Mouse (Mus musculus) limb, embryonic 13.5 days (tissue): ENCODE measurements around the gene Sufu. TPM values are rescaled to one million over a fixed set of nuclear protein-coding genes. Genes with fewer than 3 reads are reported as not detected.
A peak's percentile ranks its signal among the peaks of the same experiment; 100 is the strongest.

ENCODE experiments used
- ATAC-seq: fragments of 200-750 bp; cut with Nextera tagmentation; 2 replicates; pipeline ENCODE4 v1.8.0; 2017; ENCODE audit warnings: low read depth, moderate number of reproducible peaks, moderate TSS enrichment; ENCODE audit not compliant: low FRiP score
- H3K27ac ChIP-seq: fragments of 300-500 bp; sonication (generic); 2 replicates; pipeline ENCODE4 v1.5.1; 2015; ENCODE audit warnings: inconsistent platforms, mild to moderate bottlenecking, moderate library complexity
- H3K27me3 ChIP-seq: fragments of 300-500 bp; sonication (generic); 2 replicates; pipeline ENCODE4 v1.6.1; 2015; ENCODE audit warnings: mild to moderate bottlenecking, inconsistent platforms
- H3K36me3 ChIP-seq: fragments of 300-500 bp; sonication (generic); 2 replicates; pipeline ENCODE4 v1.6.1; 2015; ENCODE audit warnings: inconsistent platforms, mild to moderate bottlenecking, moderate library complexity
- H3K4me1 ChIP-seq: fragments of 300-500 bp; sonication (generic); 2 replicates; pipeline ENCODE4 v1.6.1; 2015; ENCODE audit warnings: inconsistent platforms
- H3K4me2 ChIP-seq: fragments of 300-500 bp; sonication (generic); replicated peaks from 2 replicates; pipeline ENCODE4 v1.6.1; 2015; ENCODE audit warnings: inconsistent platforms, mild to moderate bottlenecking, moderate library complexity
- H3K4me3 ChIP-seq: fragments of 300-500 bp; sonication (generic); 2 replicates; pipeline ENCODE4 v1.5.1; 2015; ENCODE audit warnings: moderate library complexity, mild to moderate bottlenecking, inconsistent platforms
- H3K9ac ChIP-seq: fragments of 300-500 bp; sonication (generic); 2 replicates; pipeline ENCODE4 v1.6.1; 2015; ENCODE audit warnings: mild to moderate bottlenecking, inconsistent platforms
- H3K9me3 ChIP-seq: fragments of 300-500 bp; sonication (generic); 2 replicates; pipeline ENCODE4 v1.6.1; 2016; ENCODE audit warnings: inconsistent platforms
- WGBS: fragments of 180-500 bp; shearing (Covaris S2); methylation state at CpG from one replicate; pipeline ENCODE4 v1.1.7; 2015; 5-methylcytosine and 5-hydroxymethylcytosine counted together
- polyA plus RNA-seq: library from polyadenylated mRNA; unstranded; fragments of >200 nt; fragmentation: Nextera tagmentation; extraction: Ambion mirVana; gene quantifications from 2 replicates; pipeline ENCODE4 v1.2.1, GENCODE M21; 2015

Gene Sufu
- polyA plus RNA-seq, 1 experiment from 2014 or later = 38.8 TPM

GRCm38 (mm10) chr19:46478242-46478641 lies 81.5 kb downstream of the Sufu start:
- 91% methylated on average over 4 of the region's 4 CpGs for WGBS
- H3K36me3 ChIP-seq = peaks cover 72% of the 10 kb centered on the region
- no peak for ATAC-seq
- H3K4me1 ChIP-seq = peaks cover 35% of the 10 kb centered on the region
- no peak overlapping the region for H3K4me2 ChIP-seq
- H3K9ac ChIP-seq = no peak overlapping the region
- H3K27me3 ChIP-seq = no peaks in the 10 kb centered on the region
- H3K4me3 ChIP-seq = no peak overlapping the region
- no peaks in the 10 kb centered on the region for H3K9me3 ChIP-seq
- no peak overlapping the region for H3K27ac ChIP-seq

GRCm38 (mm10) chr19:46478826-46479225 lies 82.1 kb downstream of the Sufu start:
- Histone ChIP-seq H3K9me3 (no peaks in the 10 kb centered on the region), H3K27me3 (no peaks in the 10 kb centered on the region), H3K4me3 (no peak overlapping the region), H3K4me2 (no peak overlapping the region), H3K36me3 (peaks cover 69% of the 10 kb centered on the region), H3K27ac (peak overlapping the region; percentile 52; the same call in 1 of the 2 replicates), H3K9ac (peak overlapping the region; percentile 9; the same call in 1 of the 2 replicates), H3K4me1 (peaks cover 35% of the 10 kb centered on the region)
- no peak for ATAC-seq
- 62% methylated on average over 5 of the region's 5 CpGs for WGBS

GRCm38 (mm10) chr19:46479306-46480075 lies 82.8 kb downstream of the Sufu start:
- Histone ChIP-seq H3K9me3 (no peaks in the 10 kb centered on the region), H3K4me2 (no peak overlapping the region), H3K27me3 (no peaks in the 10 kb centered on the region), H3K9ac (peak overlapping the region; percentile 9; the same call in 1 of the 2 replicates), H3K4me1 (peaks cover 35% of the 10 kb centered on the region), H3K27ac (peak overlapping the region; percentile 52; the same call in 1 of the 2 replicates), H3K36me3 (peaks cover 69% of the 10 kb centered on the region), H3K4me3 (no peak overlapping the region)
- no peak for ATAC-seq
- WGBS = 64% methylated on average over 21 of the region's 21 CpGs

DNA sequence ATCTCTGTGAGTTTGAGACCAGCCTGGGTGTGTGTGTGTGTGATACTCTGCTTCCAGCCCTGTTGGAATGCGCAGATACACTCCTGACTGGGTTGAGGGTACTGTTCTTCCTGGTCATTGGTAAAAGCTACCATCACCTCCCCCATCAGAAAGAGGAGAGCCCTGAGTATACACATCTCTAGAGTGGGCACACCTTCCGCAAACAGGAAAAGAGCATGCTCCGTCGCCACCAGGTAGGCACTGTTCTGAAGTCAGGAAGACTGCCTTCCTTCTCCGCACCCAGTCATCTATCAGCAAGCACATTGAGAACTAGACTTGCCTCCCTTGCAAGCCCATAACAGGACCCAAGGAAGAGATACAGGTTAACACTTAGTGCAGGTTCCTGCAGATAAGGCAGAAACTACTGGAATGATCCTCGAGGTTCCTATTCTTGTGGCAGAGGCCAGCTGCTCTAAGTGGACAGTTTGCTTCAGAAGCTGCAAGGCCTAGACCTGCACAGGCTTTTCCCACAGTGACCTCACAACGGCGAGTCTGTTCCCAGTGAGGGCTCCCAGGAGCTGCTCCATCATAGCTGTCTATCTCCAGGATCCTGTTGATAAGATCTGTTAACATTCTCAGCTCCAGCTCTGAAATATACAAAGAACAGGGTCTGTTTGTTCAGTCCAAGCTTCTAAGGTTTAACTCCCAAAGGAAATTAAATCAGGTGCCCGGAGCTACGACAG lies 84.1 kb downstream of the Sufu start:
- Histone ChIP-seq H3K9me3 (no peaks in the 10 kb centered on the region), H3K9ac (0 out of 2 replicates have a peak overlapping the region, but pooled peaks have one; percentile 1), H3K4me2 (no peak overlapping the region), H3K36me3 (peaks cover 69% of the 10 kb centered on the region), H3K4me1 (peaks cover 35% of the 10 kb centered on the region), H3K27me3 (no peaks in the 10 kb centered on the region), H3K4me3 (no peak overlapping the region), H3K27ac (no peak overlapping the region)
- WGBS = 70% methylated on average over 10 of the region's 10 CpGs
- no peak for ATAC-seq

DNA sequence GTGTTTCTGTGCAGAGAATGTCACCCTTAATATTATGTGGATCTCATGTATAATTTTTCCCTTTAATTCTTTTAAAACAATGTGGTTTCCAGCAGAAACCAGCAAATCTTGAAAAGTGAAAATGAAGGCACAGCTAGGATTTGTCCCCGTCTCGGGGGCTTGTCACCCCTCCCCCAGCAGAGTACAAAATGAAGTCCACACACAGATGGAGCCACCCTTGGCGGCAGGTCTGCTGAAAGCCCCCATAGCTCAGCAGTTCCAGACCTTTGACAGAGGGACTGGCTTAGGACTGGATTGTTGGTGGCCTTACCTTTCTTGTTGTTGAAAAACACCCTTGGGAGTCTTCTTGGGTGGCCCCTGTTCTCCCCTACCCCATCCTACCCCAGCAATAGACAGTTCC lies 84.7 kb downstream of the Sufu start:
- no peak overlapping the region for H3K4me2 ChIP-seq
- H3K36me3 ChIP-seq = peaks cover 72% of the 10 kb centered on the region
- H3K9me3 ChIP-seq = no peaks in the 10 kb centered on the region
- H3K4me1 ChIP-seq = peaks cover 35% of the 10 kb centered on the region
- no peak overlapping the region for H3K27ac ChIP-seq
- H3K27me3 ChIP-seq = no peaks in the 10 kb centered on the region
- 36% methylated on average over 3 of the region's 3 CpGs for WGBS
- no peak for ATAC-seq
- no peak overlapping the region for H3K4me3 ChIP-seq
- H3K9ac ChIP-seq = no peak overlapping the region

DNA sequence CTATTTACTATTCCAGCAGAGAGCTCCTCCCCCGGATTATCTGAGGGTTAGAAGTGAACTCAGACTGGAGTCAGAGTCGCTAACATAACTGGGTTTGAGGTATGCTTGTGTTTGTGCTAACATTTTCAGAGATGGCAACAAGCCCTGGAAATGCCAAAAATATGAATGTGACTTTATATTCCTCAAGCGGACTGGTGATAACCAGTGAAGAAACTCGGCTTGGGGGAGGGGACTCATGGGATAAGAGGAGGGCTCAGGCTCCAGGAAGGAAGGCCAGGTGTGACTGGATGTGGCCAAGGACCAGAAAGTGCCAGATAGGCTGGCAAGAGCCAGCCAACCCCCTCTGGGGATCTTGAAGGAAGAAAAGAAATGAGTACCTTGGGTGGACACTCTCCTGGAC lies 85.1 kb downstream of the Sufu start:
- no peak overlapping the region for H3K4me3 ChIP-seq
- no peak for ATAC-seq
- peaks cover 35% of the 10 kb centered on the region for H3K4me1 ChIP-seq
- no peak overlapping the region for H3K4me2 ChIP-seq
- no peak overlapping the region for H3K27ac ChIP-seq
- no peaks in the 10 kb centered on the region for H3K27me3 ChIP-seq
- H3K36me3 ChIP-seq = peaks cover 76% of the 10 kb centered on the region
- H3K9ac ChIP-seq = no peak overlapping the region
- WGBS = 28% methylated on average over 4 of the region's 4 CpGs
- no peaks in the 10 kb centered on the region for H3K9me3 ChIP-seq

DNA sequence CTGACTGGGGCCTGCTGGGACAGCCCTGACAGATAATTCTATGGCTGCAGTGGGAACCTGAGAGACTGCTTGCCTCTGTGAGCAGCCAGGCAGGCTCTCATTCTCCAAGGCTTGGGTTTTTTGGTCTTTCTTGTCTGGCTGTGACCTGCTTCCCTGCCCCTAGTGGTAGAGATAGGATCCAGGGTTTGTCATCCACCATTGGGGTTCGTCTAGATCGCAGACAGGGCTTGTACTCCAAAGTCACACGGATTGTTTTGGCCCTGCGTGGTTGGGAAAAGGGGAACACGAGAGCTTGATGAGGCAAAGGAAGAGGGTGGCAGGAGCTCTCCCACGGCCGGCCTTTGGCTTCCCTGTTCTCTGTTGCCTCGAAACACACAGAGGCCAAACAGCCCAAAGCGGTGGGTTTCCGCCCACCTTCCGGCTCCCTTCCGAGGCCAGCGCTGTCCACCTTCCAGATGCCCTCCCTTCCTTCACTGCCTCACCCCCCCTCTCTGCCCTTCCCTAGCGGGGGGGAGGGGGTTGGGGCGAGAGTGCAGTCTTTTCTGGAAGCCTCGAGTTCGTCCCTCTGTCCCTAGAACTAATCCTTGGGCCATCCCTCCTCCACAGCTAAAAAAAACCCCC lies 86.3 kb downstream of the Sufu start:
- H3K4me1 ChIP-seq = peaks cover 26% of the 10 kb centered on the region
- no peak overlapping the region for H3K4me3 ChIP-seq
- no peaks in the 10 kb centered on the region for H3K27me3 ChIP-seq
- H3K9ac ChIP-seq = no peak overlapping the region
- H3K4me2 ChIP-seq = no peak overlapping the region
- no peaks in the 10 kb centered on the region for H3K9me3 ChIP-seq
- no peak for ATAC-seq
- WGBS = 50% methylated on average over 17 of the region's 17 CpGs
- no peak overlapping the region for H3K27ac ChIP-seq
- peaks cover 76% of the 10 kb centered on the region for H3K36me3 ChIP-seq

DNA sequence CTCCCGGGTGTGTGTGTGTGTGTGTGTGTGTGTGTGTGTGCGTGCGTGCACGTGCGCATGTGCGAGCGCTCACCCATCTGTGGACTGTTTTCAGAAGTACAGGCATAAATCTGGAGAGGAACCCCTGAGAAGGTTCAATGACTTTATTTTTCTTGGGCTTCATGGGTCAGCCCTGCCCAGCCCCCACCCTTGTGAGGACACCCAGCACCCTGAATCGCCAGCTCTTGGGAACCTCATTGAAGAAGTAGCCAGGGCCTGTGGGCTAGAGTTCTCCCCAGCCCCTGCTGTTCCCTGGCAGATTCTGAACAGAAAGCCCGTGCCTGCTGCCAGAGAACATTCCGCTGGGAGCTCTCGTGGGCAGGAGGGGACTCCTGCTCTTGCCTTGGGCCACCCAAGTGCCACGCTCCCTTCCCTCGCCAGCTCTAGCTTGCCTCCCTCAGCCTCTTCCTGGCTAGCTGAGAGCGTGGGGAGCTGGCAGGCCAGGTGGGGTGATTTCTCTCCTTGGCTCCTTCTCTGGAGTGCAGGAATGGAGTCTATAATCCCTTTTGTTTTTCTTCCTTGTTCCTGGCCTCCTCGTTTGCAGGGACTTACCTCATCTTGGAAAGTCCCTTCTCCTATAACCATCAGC lies 87.1 kb downstream of the Sufu start:
- H3K27me3 ChIP-seq = no peaks in the 10 kb centered on the region
- no peak overlapping the region for H3K9ac ChIP-seq
- WGBS = 81% methylated on average over 15 of the region's 15 CpGs
- no peak overlapping the region for H3K4me3 ChIP-seq
- peaks cover 69% of the 10 kb centered on the region for H3K36me3 ChIP-seq
- no peak for ATAC-seq
- no peak overlapping the region for H3K4me2 ChIP-seq
- H3K4me1 ChIP-seq = peaks cover 18% of the 10 kb centered on the region
- H3K9me3 ChIP-seq = no peaks in the 10 kb centered on the region
- H3K27ac ChIP-seq = no peak overlapping the region

DNA sequence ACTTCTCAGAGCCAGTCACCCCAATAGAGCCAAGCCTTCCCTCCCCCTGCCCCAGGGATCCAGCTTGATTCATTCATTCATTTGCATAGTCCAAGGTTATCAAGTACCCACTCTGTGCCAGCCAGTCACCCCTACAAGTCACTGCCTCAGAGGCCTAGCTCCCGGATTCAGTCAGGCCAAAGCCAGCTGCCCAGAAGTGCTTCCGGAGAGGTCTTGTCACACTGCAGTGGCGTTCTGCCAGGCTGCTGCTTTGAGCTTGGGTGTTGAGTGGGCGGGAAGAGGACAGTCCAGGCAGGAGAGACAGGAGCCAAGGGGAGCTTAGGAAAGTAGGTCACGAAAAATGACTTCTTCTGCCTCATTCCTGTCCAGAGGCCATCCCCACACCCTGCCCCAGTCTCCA lies 87.8 kb downstream of the Sufu start:
- Histone ChIP-seq H3K4me1 (peaks cover 11% of the 10 kb centered on the region), H3K36me3 (peaks cover 62% of the 10 kb centered on the region), H3K27me3 (no peaks in the 10 kb centered on the region), H3K4me3 (no peak overlapping the region), H3K9ac (no peak overlapping the region; the same call in 1 of the 2 replicates), H3K9me3 (no peaks in the 10 kb centered on the region), H3K27ac (no peak overlapping the region; the same call in 1 of the 2 replicates), H3K4me2 (no peak overlapping the region)
- ATAC-seq = no peak
- WGBS = 70% methylated on average over 5 of the region's 5 CpGs

- peaks cover 49% of the 10 kb centered on the region for H3K36me3 ChIP-seq
- peaks cover 11% of the 10 kb centered on the region; the same call in 1 of the 2 replicates for H3K4me1 ChIP-seq
- no peak for ATAC-seq
- no peak overlapping the region for H3K4me2 ChIP-seq
- WGBS = 67% methylated on average over 9 of the region's 9 CpGs
- no peak overlapping the region for H3K9ac ChIP-seq
- no peaks in the 10 kb centered on the region for H3K27me3 ChIP-seq
- no peaks in the 10 kb centered on the region for H3K9me3 ChIP-seq
- no peak overlapping the region for H3K4me3 ChIP-seq
- no peak overlapping the region; the same call in 1 of the 2 replicates for H3K27ac ChIP-seq
These were observed 89.2 kb downstream of the Sufu start for GRCm38 (mm10) chr19:46485847-46486246.

DNA sequence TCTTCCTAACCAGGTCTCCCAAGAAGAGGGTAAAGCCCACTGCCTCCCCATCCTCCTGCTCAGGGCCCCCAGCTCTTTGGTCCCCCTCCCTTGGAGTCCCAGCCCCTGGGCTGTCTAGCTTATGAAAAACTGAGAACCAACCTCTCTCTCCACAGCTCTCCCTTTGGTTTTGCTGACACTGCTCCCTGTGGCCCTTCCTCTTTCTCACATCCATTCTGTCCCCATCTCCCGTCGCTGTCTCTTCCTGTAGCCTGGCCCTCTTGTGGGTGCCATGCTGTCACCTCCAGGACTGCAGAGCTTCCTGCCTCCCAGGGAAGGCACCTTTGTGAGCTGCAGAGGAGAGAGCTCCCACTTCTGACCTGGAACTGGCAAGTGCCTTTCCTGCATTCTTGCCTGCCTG lies 90.0 kb downstream of the Sufu start:
- Histone ChIP-seq H3K9me3 (no peaks in the 10 kb centered on the region), H3K27ac (peak overlapping the region; percentile 11; the same call in 1 of the 2 replicates), H3K4me3 (no peak overlapping the region), H3K27me3 (no peaks in the 10 kb centered on the region), H3K9ac (no peak overlapping the region), H3K4me2 (no peak overlapping the region), H3K36me3 (peaks cover 47% of the 10 kb centered on the region), H3K4me1 (peaks cover 6% of the 10 kb centered on the region; the same call in 1 of the 2 replicates)
- WGBS = 54% methylated on average over 2 of the region's 2 CpGs
- no peak for ATAC-seq
